Mouse (Mus musculus) gastrocnemius, postnatal 10 days (tissue): ENCODE measurements at regions not wholly inside any gene's neighbourhood (a gene's known extent, or its start where the extent isn't known, plus 50 kb on each side); places are given as distances from the start of the nearest gene placed in this dataset.

Source experiments
- DNase-seq: peaks from one replicate; pipeline ENCODE4 v3.0.0; 2021; ENCODE audit warnings: mixed read lengths

GRCm38 (mm10) chr14:55301996-55302395 is 80.2 kb downstream of the Dhrs2 start:
- no peak for DNase-seq

DNA sequence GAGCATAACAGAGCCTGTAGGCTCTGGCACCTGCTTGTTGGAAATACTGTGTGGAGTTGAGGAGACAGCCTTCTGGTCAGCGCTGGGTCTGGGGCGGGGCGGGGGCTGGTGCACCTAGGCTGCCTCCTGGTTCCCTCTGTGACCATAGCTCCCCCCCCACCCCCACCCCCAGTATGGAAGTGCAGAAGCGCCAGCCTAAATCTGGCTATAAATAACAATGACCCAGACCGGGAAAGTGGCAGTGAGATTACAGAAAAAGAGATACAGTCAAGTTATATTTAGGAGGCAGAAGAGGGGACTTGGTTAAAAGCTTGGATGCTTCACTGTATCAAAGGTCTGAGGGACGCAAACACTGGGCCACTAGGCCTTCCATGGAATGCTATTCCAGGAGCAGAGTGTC is 91.8 kb downstream of the Dhrs2 start:
- DNase-seq = no peak

GRCm38 (mm10) chr14:55323897-55324296 is 102.1 kb downstream of the Dhrs2 start:
- no peak for DNase-seq

DNA sequence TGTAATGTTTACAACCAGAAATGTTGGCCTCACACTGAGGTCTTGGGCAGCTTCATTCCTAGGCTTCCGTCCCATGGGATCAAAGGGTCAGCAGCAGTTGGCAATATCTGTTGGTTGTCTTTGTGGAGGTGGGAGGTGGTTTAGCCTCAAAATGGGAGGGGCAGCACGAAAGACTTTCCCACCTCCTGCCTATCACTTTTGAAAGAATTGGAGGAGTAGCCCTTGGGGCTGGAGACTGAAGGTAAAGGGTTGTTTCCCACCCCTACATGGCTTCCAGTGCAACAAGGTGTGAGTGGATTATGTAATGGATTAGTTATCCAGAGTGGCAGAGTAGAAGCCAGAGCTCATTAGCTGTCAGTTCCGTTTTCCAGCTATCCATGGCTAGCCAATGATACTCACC is 102.5 kb downstream of the Dhrs2 start:
- no peak for DNase-seq

DNA sequence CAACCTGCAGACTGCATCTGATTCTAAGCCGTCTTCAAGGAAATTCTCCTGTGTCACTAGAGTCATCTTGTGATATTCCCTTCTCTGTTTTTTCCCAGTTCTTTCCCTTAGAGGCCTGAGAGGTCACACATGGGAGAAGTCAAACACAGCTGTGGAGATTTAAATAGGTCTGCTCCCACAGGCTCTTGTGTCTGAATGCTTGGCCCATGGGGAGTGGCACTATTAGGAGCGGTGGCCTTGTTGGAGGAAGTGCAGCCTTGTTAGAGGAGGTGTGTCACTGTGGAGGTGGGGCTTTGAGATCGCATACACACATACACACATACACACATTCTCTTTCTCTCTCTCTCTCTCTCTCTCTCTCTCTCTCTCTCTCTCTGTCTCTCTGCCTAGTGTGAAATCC is 112.0 kb downstream of the Dhrs2 start:
- DNase-seq = no peak

GRCm38 (mm10) chr14:55334305-55334704 is 112.5 kb downstream of the Dhrs2 start:
- no peak for DNase-seq

- no peak for DNase-seq
Observed at GRCm38 (mm10) chr14:55335586-55335985, 113.8 kb downstream of the Dhrs2 start.

DNA sequence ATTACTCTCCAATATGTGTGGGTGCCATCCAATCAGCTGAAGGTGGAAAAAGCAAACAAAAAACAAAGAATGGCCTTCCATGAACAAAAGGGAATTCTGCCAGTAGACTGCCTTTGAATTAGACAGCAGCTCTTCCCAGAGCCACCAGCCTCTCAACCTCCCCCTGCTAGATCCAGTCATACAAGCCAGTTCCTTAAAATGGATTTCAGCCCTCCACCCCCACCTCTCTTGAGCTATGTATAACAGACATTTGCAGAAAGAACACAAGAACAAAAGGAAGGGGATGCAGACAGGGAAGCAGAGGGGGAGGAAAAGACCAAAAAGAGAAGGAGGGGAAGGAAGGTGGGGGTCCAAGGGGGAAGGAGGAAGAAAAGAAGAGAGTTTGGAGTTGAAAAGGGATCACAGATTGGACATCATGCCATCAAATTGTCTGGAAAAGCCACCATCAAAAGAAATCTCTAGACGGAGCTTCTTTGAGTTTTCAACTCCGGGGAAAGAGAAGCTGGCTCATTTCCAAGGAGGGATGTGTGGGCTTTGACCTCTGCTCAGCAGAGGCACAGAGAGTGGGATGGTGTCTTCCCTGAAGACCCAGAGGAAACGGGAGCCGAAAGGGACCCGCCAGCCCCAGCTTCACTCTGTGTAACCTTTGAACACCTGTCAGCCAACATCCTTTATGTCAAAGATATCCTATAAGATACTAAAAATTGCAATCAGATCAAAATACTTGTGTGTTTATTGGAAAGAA is 114.8 kb downstream of the Dhrs2 start:
- DNase-seq = no peak

GRCm38 (mm10) chr14:55338010-55338409 is 116.2 kb downstream of the Dhrs2 start:
- no peak for DNase-seq

- DNase-seq = no peak
Observed at GRCm38 (mm10) chr14:55338500-55338899, 116.7 kb downstream of the Dhrs2 start.

GRCm38 (mm10) chr14:55339036-55339614 is 117.3 kb downstream of the Dhrs2 start:
- DNase-seq = no peak

- DNase-seq = no peak
Observed at GRCm38 (mm10) chr14:55343341-55343740, 121.5 kb downstream of the Dhrs2 start.

- DNase-seq = no peak
Observed at GRCm38 (mm10) chr14:55343914-55344313, 122.1 kb downstream of the Dhrs2 start.

DNA sequence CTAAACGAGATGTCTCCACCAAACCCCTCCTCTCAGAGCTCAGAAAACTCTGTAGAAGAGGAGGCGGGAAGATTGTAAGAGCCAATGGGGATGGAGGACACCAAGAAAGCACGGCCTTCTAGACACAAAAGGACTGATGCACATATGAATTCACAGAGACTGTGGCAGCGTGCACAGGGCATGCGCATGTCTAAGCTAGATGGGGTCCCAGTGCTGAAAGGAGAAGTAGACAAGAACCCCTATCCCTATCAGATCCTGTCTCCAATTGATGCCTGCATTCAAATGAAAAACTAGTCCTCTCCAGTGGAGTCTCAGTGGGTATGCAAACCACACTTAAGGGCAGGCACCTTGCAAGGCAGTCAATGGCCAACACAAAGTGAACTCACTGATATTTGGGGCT is 123.3 kb downstream of the Dhrs2 start:
- DNase-seq = no peak

DNA sequence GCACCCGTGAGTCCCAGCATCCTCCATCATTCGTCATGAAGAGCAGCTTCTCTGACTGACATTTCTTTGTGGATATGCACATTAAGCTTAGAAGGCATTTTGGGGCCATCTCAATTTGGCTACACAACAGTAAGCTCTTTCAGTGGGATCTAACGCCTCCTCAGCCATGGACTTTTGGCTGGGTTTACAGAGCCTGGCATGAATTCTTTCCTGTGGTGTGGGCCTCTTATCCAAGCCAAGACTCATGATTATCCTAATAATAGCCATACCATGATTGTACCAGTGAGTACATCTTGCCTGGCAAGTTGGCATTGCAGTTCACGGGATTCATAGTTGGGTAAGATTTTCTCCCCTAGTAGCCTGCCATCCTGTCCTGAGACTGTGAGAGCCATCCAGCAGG is 126.3 kb downstream of the Dhrs2 start:
- no peak for DNase-seq

DNA sequence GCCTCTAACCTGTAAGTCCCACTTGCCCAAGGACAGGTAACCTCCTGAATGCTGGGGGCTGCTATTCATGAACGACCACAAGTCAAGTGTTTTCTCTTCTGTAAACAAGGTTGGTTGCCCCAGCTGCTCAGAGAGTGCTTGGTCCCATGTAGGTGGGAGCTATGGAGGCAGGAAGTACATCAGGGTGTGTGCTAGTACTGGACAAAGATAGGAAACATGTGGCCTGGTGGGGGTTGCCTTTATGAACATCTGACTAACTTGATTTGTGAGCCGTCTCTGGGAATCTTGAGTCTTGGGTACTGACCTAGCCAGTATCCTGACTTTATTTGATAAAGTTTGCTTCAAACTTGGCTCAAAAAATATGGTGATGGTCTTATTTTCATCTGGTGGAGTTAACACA is 121.3 kb upstream of the Dhrs4 start:
- DNase-seq = no peak

GRCm38 (mm10) chr14:55358429-55358828 is 120.1 kb upstream of the Dhrs4 start:
- DNase-seq = no peak

- DNase-seq = no peak
Observed at GRCm38 (mm10) chr14:55362316-55362715, 116.2 kb upstream of the Dhrs4 start.

- DNase-seq = no peak
Observed at GRCm38 (mm10) chr14:55362757-55363156, 115.8 kb upstream of the Dhrs4 start.

DNA sequence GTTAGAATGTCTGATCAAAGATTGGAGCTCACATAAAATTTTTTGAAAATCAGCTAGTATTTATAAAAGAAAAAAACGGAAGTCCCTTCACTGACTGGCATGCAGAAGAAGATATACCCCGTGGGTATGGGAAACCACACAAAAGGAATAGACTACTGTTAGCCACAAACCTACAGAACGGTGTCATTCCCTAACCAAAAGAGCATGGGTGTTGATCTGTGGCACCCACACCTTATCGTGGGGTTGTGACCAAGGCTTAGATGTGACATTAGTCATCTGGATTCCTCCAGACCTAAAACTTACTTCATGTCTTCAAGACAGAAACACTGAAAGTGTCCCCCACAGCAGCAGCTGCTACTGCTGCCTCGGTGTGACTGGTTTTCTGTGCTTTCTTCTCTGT is 108.2 kb upstream of the Dhrs4 start:
- no peak for DNase-seq

GRCm38 (mm10) chr14:55372960-55373359 is 105.6 kb upstream of the Dhrs4 start:
- no peak for DNase-seq

DNA sequence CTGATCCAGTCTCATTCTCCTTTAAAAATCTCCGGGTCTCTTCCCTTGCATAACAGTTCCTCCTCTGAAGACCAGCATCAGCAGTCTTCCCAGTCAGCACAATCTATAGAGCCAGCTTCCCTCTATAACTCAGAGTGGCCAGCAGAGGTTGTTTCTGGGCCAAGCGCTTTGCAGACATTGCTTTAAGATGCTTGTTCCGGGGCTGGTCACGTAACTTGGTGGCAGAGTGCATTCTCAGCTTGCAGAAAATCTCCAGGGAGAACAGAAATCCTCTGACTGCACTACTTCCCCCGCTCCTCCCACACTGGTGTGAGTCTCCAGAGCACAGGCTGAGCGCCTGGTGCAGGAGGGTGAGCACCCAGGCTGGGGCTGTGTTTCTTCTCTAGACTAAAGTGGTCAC is 91.8 kb upstream of the Dhrs4 start:
- no peak for DNase-seq

- peak; percentile 11 for DNase-seq
Observed at GRCm38 (mm10) chr14:55387378-55387777, 91.2 kb upstream of the Dhrs4 start.

DNA sequence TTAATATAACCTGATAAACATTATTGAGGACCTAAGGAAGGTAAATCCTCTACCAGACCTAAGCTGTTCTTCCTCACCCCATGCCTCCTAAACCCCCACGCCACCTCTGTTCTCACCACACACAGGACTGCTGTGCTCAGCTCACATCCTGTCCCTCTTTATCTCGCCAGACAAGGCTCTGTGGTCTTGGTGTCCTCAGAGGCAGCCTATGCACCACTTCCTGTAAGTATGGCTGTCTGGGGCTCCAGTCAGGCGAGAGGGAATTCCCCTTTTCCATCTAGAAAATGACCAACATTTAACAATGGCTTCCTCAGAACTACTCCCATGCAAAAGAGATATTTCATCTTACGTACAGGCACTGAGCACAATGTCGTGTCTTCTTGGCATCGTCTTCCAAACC is 86.2 kb upstream of the Dhrs4 start:
- no peak for DNase-seq
